Mouse (Mus musculus): ENCODE results near the gene Vmn1r1. TPM values are rescaled to one million over a fixed set of nuclear protein-coding genes. Genes with fewer than 3 reads are reported as not detected.
"Not testable (repeated sequence)": the region's sequence is repeated elsewhere in the genome, so short reads cannot be mapped to it uniquely, and the experiment has no call there.

The Vmn1r1 gene
- polyA plus RNA-seq (2014; fragmentation: Nextera tagmentation; extraction: Ambion mirVana): not detected in 2 replicates

DNA sequence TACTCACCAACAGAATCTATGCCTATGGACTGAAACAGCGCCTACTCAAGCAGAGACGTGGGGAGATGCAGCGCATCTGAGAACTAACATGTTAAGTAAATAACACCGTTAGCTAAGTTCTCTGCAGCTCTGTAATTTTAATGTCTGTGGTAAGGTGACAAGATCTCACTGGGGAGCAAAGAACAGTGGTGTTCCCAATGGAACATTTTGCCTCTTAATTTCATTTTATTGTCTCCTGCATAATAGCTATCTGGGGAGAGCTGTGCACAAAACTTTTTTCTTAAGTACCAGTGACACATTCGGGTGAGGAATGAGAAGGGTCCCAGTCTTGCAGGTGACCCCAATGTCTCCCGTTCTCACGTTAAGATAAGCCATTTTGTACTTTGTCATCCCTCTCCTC, at the start of gene Vmn1r1:
TSS of gene Vmn1r1 (minus strand) at position 101 of the 400 bp plus-strand sequence.
- H3K27me3 ChIP-seq (replicated peaks; ENCODE audit: control insufficient read depth, insufficient read depth, low read length): no peaks in the 10 kb centered on the region

DNA sequence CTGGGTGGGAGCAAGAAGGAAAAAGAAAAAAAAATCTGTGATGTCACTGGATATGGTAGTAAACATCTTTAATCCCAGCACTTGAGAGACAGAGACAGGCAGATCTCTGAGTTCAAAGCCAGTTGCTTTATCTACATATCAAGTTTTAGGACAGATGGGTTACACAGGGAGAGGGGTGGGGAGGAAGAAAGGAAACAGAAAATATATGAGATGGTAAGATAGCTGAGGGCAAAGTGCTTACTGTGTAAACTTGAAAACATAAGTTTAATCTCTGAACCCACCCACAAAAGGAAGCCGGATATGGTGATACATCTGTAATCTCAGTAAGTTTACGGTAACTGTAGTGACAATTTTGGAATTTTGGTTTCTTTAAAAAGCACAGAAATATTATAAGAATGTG, 46.0 kb upstream of the Vmn1r1 start:
- Histone ChIP-seq H3K27me3 (replicated peaks; ENCODE audit: control insufficient read depth, insufficient read depth, low read length) (no peaks in the 10 kb centered on the region), H3K4me3 (ENCODE audit: low read depth, low read length) (no peak overlapping the region), H3K9ac (ENCODE audit: low read depth, low read length) (no peak overlapping the region), H3K4me2 (ENCODE audit: low read depth, low read length) (no peak overlapping the region), H3K4me1 (ENCODE audit: control insufficient read depth, insufficient read depth, low read length) (no peaks in the 10 kb centered on the region), H3K27ac (replicated peaks; ENCODE audit: low read depth, low read length) (no peak overlapping the region), H3K9me3 (ENCODE audit: control insufficient read depth, low read length) (no peaks in the 10 kb centered on the region), H3K36me3 (ENCODE audit: control insufficient read depth, insufficient read depth, low read length) (no peaks in the 10 kb centered on the region)
- DNase-seq (ENCODE audit: low spot score) (no peak), ATAC-seq (ENCODE audit: low read depth) (no peak)
- 77% methylated on average over 2 of the region's 2 CpGs for WGBS

More for the DNA sequence above, at the start of gene Vmn1r1:
- no peak within 1 kb of the TSS for H3K4me3 ChIP-seq (ENCODE audit: low read depth, low read length)
- no peaks in the 10 kb centered on the region for H3K4me1 ChIP-seq (ENCODE audit: control insufficient read depth, insufficient read depth, low read length)
- H3K36me3 ChIP-seq (ENCODE audit: control insufficient read depth, insufficient read depth, low read length): no peaks in the 10 kb centered on the region
- no peak within 1 kb of the TSS for H3K4me2 ChIP-seq (ENCODE audit: low read depth, low read length)
- no peak for DNase-seq (ENCODE audit: low spot score)
- H3K9ac ChIP-seq (ENCODE audit: low read depth, low read length): no peak within 1 kb of the TSS
- no peak within 1 kb of the TSS for H3K27ac ChIP-seq (replicated peaks; ENCODE audit: low read depth, low read length)
- ATAC-seq (ENCODE audit: low read depth): no peak
- 85% methylated on average over 7 of the region's 7 CpGs for WGBS
- H3K9me3 ChIP-seq (ENCODE audit: control insufficient read depth, low read length): no peaks in the 10 kb centered on the region

DNA sequence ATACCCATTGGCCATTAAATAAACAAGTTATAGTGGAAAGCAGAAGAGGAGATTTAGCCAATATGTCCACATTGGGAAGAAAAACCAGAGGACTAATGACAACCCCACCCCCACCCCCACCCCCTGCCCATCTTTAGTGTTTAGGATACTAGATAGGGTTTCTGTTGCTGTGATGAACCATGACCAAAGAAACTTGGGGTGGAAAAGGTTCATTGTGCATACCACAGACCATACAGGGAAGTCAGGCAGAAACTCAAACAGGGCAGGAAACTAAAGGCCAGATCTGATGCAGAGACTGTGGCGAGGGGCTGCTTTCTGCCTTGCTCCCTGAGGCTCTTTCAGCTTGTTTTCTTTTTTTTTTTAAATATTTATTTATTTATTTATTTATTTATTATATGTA, 28.3 kb upstream of the Vmn1r1 start:
- H3K9me3 ChIP-seq (ENCODE audit: control insufficient read depth, low read length): no peaks in the 10 kb centered on the region
- no peak overlapping the region for H3K4me3 ChIP-seq (ENCODE audit: low read depth, low read length)
- H3K27me3 ChIP-seq (replicated peaks; ENCODE audit: control insufficient read depth, insufficient read depth, low read length): no peaks in the 10 kb centered on the region
- no peaks in the 10 kb centered on the region for H3K4me1 ChIP-seq (ENCODE audit: control insufficient read depth, insufficient read depth, low read length)
- ATAC-seq (ENCODE audit: low read depth) (no peak), DNase-seq (ENCODE audit: low spot score) (no peak)
- WGBS: 70% methylated on average over 1 of the region's 1 CpGs
- no peaks in the 10 kb centered on the region for H3K36me3 ChIP-seq (ENCODE audit: control insufficient read depth, insufficient read depth, low read length)
- no peak overlapping the region for H3K27ac ChIP-seq (replicated peaks; ENCODE audit: low read depth, low read length)
- H3K9ac ChIP-seq (ENCODE audit: low read depth, low read length): no peak overlapping the region
- H3K4me2 ChIP-seq (ENCODE audit: low read depth, low read length): no peak overlapping the region

DNA sequence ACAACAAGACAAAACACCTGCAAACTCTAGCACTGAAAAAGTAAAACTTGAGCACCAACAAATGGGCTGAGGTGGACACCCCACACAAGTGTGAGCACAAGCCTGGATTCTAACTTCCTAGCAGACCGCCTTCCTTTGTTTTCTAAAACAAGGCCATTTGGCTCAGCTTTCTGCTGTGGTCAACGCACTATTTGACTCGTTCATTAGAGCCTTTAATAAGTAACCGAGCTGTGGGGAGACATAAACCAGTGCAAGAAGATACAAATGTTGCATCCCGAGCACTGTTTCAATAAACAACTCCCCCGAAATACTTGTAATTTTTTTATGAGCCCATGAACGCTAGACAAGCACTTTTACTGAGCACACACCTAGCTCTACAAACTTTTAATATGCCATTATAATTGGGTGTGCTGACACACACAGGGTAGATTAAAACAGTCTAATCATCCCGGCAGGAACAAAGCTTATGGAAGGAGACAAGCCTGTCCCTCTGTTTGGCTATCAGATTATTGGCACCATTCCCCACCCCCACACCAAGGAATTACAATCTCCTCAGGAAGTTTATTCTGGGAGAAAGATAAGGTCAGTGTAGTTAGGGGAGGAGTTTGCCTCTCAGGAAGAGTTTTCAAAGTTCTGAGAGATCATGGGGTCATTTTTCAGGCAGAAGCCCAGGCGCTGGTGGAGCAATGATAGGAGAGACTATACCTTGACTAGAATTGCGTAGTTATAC, 27.7 kb upstream of the Vmn1r1 start:
- ATAC-seq (ENCODE audit: low read depth) (no peak), DNase-seq (ENCODE audit: low spot score) (no peak)
- H3K4me3 ChIP-seq (ENCODE audit: low read depth, low read length): no peak overlapping the region
- no peaks in the 10 kb centered on the region for H3K36me3 ChIP-seq (ENCODE audit: control insufficient read depth, insufficient read depth, low read length)
- H3K9me3 ChIP-seq (ENCODE audit: control insufficient read depth, low read length): no peaks in the 10 kb centered on the region
- H3K27me3 ChIP-seq (replicated peaks; ENCODE audit: control insufficient read depth, insufficient read depth, low read length): no peaks in the 10 kb centered on the region
- no peaks in the 10 kb centered on the region for H3K4me1 ChIP-seq (ENCODE audit: control insufficient read depth, insufficient read depth, low read length)
- H3K9ac ChIP-seq (ENCODE audit: low read depth, low read length): no peak overlapping the region
- no peak overlapping the region for H3K27ac ChIP-seq (replicated peaks; ENCODE audit: low read depth, low read length)
- 78% methylated on average over 10 of the region's 10 CpGs for whole genome bisulfite sequencing
- no peak overlapping the region for H3K4me2 ChIP-seq (ENCODE audit: low read depth, low read length)

DNA sequence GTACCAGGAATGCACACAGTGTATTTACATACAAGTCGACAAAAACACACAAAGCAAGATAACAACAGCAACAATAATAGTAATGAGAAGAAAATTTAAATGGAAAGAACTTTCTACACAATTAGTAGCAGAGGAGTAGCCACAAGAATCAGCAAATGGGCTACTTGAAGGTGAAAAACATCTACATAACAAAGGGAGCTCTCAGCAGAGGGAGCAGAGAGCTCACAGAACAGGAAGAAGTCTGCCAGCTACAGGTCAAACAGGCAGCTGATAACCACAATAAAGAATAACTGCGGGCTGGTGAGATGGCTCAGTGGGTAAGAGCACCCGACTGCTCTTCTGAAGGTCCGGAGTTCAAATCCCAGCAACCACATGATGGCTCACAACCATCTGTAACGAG, 26.9 kb upstream of the Vmn1r1 start:
- Histone ChIP-seq H3K4me2 (ENCODE audit: low read depth, low read length) (no peak overlapping the region), H3K27me3 (replicated peaks; ENCODE audit: control insufficient read depth, insufficient read depth, low read length) (no peaks in the 10 kb centered on the region), H3K4me1 (ENCODE audit: control insufficient read depth, insufficient read depth, low read length) (no peaks in the 10 kb centered on the region), H3K9me3 (ENCODE audit: control insufficient read depth, low read length) (no peaks in the 10 kb centered on the region), H3K27ac (replicated peaks; ENCODE audit: low read depth, low read length) (no peak overlapping the region), H3K4me3 (ENCODE audit: low read depth, low read length) (no peak overlapping the region), H3K36me3 (ENCODE audit: control insufficient read depth, insufficient read depth, low read length) (no peaks in the 10 kb centered on the region), H3K9ac (ENCODE audit: low read depth, low read length) (no peak overlapping the region)
- WGBS: 77% methylated on average over 4 of the region's 5 CpGs
- DNase-seq (ENCODE audit: low spot score): no peak
- ATAC-seq (ENCODE audit: low read depth): no peak

DNA sequence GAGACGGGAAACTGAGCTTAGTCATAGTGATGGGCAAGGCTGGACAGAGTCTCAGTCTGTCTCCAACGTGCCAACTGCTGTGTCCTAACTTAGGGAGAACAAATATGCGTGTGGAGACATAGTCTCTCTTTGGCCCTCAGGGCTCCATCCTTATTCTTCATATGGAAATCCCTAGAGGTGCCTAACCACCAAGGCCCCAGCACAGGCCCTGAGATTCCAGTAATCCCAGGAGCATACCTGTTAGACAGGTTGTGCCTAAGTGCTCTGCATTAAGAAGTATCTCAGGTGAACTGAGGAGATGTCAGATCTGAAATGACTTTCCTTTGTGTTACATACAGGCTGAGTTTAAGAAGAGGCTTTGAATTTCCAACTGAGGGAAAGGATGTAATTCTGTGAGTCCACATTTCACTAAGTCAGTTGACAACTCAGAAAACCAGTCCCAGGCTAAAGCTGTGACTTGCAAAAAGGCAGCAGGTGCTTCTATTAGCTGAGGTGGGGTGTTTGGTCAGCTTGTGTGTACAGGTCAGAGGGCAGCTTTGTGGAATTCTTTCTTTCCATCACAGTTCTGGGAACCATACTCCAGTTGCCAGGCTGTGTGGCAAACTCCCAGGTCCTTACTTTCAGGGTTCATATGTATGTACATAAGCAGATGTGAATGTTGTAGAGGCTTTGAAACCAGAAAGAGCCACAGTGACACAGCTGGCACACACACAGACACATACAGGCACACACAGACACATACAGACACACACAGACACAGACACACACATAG, 25.6 kb upstream of the Vmn1r1 start:
- Histone ChIP-seq H3K27me3 (replicated peaks; ENCODE audit: control insufficient read depth, insufficient read depth, low read length) (no peaks in the 10 kb centered on the region), H3K27ac (replicated peaks; ENCODE audit: low read depth, low read length) (no peak overlapping the region), H3K4me1 (ENCODE audit: control insufficient read depth, insufficient read depth, low read length) (no peaks in the 10 kb centered on the region), H3K9ac (ENCODE audit: low read depth, low read length) (no peak overlapping the region), H3K36me3 (ENCODE audit: control insufficient read depth, insufficient read depth, low read length) (no peaks in the 10 kb centered on the region), H3K9me3 (ENCODE audit: control insufficient read depth, low read length) (no peaks in the 10 kb centered on the region), H3K4me3 (ENCODE audit: low read depth, low read length) (no peak overlapping the region), H3K4me2 (ENCODE audit: low read depth, low read length) (no peak overlapping the region)
- WGBS: 53% methylated on average over 3 of the region's 3 CpGs
- DNase-seq (ENCODE audit: low spot score) (peak; percentile 68), ATAC-seq (ENCODE audit: low read depth) (peak; percentile 50)

DNA sequence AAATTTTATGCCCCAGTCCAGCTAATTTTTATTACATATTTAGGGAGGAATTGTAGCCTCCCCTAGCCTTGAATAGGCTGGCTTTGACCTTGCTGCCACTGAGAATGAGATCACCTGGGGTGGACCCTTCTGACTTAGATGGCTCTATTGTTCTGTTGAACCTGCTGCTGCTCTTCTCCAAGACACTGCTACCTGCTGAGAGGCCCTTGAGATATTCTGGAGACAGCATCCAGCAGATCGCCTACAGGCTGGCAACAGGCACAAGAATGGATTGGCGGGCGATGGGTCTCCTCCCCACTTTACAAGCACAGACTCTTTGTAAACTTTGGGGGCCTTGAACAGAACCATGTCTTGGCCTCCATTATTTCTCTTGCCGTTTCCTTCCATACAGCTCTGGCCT, 18.2 kb upstream of the Vmn1r1 start:
- H3K4me3 ChIP-seq (ENCODE audit: low read depth, low read length); H3K27ac ChIP-seq (replicated peaks; ENCODE audit: low read depth, low read length); H3K36me3 ChIP-seq (ENCODE audit: control insufficient read depth, insufficient read depth, low read length); H3K27me3 ChIP-seq (replicated peaks; ENCODE audit: control insufficient read depth, insufficient read depth, low read length); H3K9ac ChIP-seq (ENCODE audit: low read depth, low read length); H3K4me2 ChIP-seq (ENCODE audit: low read depth, low read length); ATAC-seq (ENCODE audit: low read depth); H3K9me3 ChIP-seq (ENCODE audit: control insufficient read depth, low read length); H3K4me1 ChIP-seq (ENCODE audit: control insufficient read depth, insufficient read depth, low read length); DNase-seq (ENCODE audit: low spot score): not testable (repeated sequence)
- 72% methylated on average over 4 of the region's 4 CpGs for WGBS

DNA sequence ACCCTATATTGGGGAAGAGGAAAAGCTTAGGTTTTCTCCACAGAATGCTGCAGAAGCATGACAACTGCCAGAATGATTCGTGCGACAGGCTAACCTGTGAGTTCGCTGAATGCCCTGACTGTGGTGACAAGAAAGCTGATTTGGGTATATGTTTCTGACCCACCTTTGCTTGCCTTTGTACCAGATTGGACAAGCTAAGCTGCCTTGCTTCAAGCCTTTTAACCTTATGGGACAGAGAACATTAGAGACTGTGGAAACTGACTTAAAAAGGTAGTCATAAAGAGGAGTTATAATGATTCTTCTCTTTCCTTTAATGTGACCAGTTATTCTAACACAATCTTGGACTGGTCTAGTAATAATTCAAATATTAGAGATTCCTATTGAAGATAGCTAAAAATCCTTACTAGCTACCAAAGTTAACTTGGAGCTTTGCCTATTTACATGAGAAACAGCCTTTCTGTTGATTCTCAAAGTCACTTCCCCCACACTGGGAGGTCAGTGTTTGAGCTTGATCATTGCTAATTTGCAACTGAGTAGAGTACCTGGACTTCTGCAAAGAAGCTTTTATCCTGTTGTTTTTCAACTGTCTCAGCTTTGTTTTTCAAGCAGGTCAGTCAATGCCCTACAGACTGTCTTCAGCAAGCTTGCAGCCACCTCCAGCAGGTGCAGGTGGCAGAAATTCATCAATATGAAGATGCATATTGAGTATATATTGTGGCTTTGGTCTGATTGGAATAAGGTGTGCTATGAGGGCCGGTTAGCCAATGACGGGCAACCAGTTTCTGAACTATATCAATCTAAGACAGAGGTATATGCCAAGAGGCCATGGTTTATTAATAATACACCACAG, 17.4 kb upstream of the Vmn1r1 start:
- Histone ChIP-seq H3K36me3 (ENCODE audit: control insufficient read depth, insufficient read depth, low read length) (no peaks in the 10 kb centered on the region), H3K4me3 (ENCODE audit: low read depth, low read length) (no peak overlapping the region), H3K9ac (ENCODE audit: low read depth, low read length) (no peak overlapping the region), H3K27me3 (replicated peaks; ENCODE audit: control insufficient read depth, insufficient read depth, low read length) (no peaks in the 10 kb centered on the region), H3K27ac (replicated peaks; ENCODE audit: low read depth, low read length) (no peak overlapping the region), H3K9me3 (ENCODE audit: control insufficient read depth, low read length) (no peaks in the 10 kb centered on the region), H3K4me1 (ENCODE audit: control insufficient read depth, insufficient read depth, low read length) (no peaks in the 10 kb centered on the region), H3K4me2 (ENCODE audit: low read depth, low read length) (no peak overlapping the region)
- WGBS: 66% methylated on average over 5 of the region's 5 CpGs
- ATAC-seq (ENCODE audit: low read depth) (no peak), DNase-seq (ENCODE audit: low spot score) (no peak)
